Mouse (Mus musculus) kidney, adult 2 months (tissue): ENCODE data around the gene Iqcj. TPM values are rescaled to one million over a fixed set of nuclear protein-coding genes. Genes with fewer than 3 reads are reported as not detected.

ENCODE experiments used
- DNase-seq: peaks from one replicate; pipeline ENCODE4 v3.0.0; 2021
- H3K27ac ChIP-seq: fragments of 200-500 bp; 2 replicates; pipeline ENCODE4 v1.5.1; 2012; ENCODE audit warnings: low read depth, low read length, control low read depth, inconsistent platforms; ENCODE audit not compliant: insufficient read depth
- H3K27me3 ChIP-seq: fragments of 200-500 bp; replicated peaks from 2 replicates; pipeline ENCODE4 v1.6.1; 2012; ENCODE audit warnings: mild to moderate bottlenecking, moderate library complexity, low read length, inconsistent platforms; ENCODE audit not compliant: control insufficient read depth, insufficient read depth
- H3K36me3 ChIP-seq: fragments of 200-500 bp; 2 replicates; pipeline ENCODE4 v1.6.1; 2012; ENCODE audit warnings: mild to moderate bottlenecking, moderate library complexity, low read length, inconsistent platforms; ENCODE audit not compliant: control insufficient read depth, insufficient read depth
- H3K4me1 ChIP-seq: fragments of 200-500 bp; 2 replicates; pipeline ENCODE4 v1.6.1; 2011; ENCODE audit warnings: low read length; ENCODE audit not compliant: control insufficient read depth, insufficient read depth
- H3K4me3 ChIP-seq: fragments of 200-500 bp; 2 replicates; pipeline ENCODE4 v1.5.1; 2011; ENCODE audit warnings: mild to moderate bottlenecking, low read depth, low read length, control low read depth; ENCODE audit not compliant: insufficient read depth
- CTCF ChIP-seq: fragments of 200-500 bp; conservative IDR thresholded peaks from 2 replicates; pipeline ENCODE4 v1.5.1; 2011; ENCODE audit warnings: low read depth, mild to moderate bottlenecking, control low read depth, low read length, moderate library complexity, mixed read lengths; ENCODE audit not compliant: insufficient read depth, insufficient read length
- POLR2A ChIP-seq: fragments of 200-500 bp; IDR thresholded peaks from one replicate; pipeline ENCODE4 v1.6.1; 2011; ENCODE audit warnings: low read depth, low read length, control low read depth
- WGBS: fragments of 180-500 bp; shearing (Covaris S2); methylation state at CpG from one replicate; pipeline ENCODE4 v1.1.7; 2018; 5-methylcytosine and 5-hydroxymethylcytosine counted together
- polyA plus RNA-seq: library from polyadenylated mRNA; depleted of rRNA; stranded (reverse); fragments of >200 nt; gene quantifications from 2 replicates; pipeline ENCODE4 v1.2.3, GENCODE M21; 2012

Gene Iqcj
- polyA plus RNA-seq, 1 experiment, result not detected

DNA sequence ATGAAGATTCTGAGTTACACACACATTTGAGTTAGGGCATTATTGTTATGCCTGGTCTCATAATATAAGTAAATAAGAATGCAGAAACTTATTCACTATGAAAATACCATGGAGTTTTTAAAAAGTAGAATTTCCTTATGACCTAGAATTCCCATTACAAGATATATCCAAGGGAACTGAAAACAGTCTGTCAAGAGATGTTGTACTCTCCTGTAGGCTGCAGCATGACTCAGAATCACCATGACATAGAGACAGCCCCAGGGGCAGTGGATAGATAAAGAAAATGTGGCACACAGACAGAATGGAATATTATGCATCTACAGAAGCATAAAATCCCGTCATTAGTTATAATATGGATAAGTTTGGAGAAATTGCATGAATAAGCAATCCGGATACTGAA is 150.9 kb downstream of the Iqcj start:
- Histone ChIP-seq H3K27ac (no peak overlapping the region), H3K4me3 (no peak overlapping the region), H3K27me3 (no peaks in the 10 kb centered on the region), H3K36me3 (no peaks in the 10 kb centered on the region), H3K4me1 (no peaks in the 10 kb centered on the region)
- no peak for DNase-seq
- 89% methylated on average over 2 of the region's 2 CpGs for WGBS
- no peak for TF ChIP-seq POLR2A
- no peak for TF ChIP-seq CTCF

DNA sequence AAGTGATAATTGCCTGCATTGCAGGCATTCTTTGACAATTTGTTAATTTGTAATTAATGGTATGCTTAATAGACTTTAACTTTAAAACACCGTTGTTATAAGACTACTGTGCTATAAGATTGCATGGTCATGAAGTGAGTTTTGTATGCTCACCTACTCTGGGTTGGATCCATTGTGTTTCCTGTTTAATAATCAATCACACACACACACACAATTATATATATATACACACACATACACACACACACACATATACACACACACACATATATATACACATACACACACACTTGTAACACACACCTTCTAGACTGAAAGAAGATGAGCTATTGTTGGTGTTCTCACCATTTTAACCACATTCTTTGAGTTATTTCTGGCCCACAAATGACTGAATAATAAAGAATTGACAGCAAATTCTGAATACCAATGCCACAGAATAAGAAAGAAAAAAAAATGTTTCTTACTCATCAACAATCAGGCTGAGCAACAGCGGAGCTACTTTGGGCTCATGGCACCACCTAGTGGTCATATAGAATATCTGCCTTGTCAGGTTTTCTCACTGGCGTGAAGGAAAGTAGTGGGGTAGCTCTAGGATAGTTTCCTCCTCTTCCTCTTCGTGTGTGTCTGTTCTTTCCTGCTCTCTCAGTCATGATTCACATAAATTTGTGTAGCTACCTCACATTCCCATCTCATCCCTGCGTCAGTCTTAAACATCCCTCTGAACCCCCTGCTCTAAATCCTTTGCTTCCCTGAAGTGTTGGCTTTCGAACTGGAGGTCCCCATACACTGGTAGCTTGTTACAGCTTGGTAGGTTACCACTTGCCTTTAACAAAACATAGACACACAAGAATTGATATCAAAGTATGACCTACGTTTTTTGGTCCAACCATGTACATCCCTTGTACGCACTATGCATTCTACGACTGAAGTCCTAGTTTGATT is 153.7 kb downstream of the Iqcj start:
- DNase-seq, result peak; percentile 47
- Histone ChIP-seq H3K27me3 (no peaks in the 10 kb centered on the region), H3K36me3 (no peaks in the 10 kb centered on the region), H3K4me3 (no peak overlapping the region), H3K27ac (no peak overlapping the region), H3K4me1 (no peaks in the 10 kb centered on the region)
- TF ChIP-seq CTCF (peak; percentile 76), POLR2A (no peak)
- 50% methylated on average over 9 of the region's 9 CpGs for WGBS

GRCm38 (mm10) chr3:68053538-68053937 is 161.5 kb downstream of the Iqcj start:
- Histone ChIP-seq H3K4me3 (no peak overlapping the region), H3K4me1 (no peaks in the 10 kb centered on the region; the same call in 1 of the 2 replicates), H3K27me3 (no peaks in the 10 kb centered on the region), H3K36me3 (no peaks in the 10 kb centered on the region), H3K27ac (no peak overlapping the region)
- TF ChIP-seq CTCF (no peak), POLR2A (no peak)
- WGBS, result 47% methylated on average over 2 of the region's 2 CpGs
- DNase-seq, result peak; percentile 33

GRCm38 (mm10) chr3:68055071-68055470 is 163.1 kb downstream of the Iqcj start:
- H3K4me3 ChIP-seq, result no peak overlapping the region
- 54% methylated on average over 13 of the region's 13 CpGs for WGBS
- TF ChIP-seq CTCF, result no peak
- no peak for TF ChIP-seq POLR2A
- no peaks in the 10 kb centered on the region; the same call in 1 of the 2 replicates for H3K4me1 ChIP-seq
- no peaks in the 10 kb centered on the region for H3K27me3 ChIP-seq
- DNase-seq, result no peak
- no peak overlapping the region for H3K27ac ChIP-seq
- H3K36me3 ChIP-seq, result no peaks in the 10 kb centered on the region

GRCm38 (mm10) chr3:68056373-68057275 is 164.6 kb downstream of the Iqcj start:
- TF ChIP-seq POLR2A (no peak), CTCF (peak; percentile 83)
- WGBS, result 39% methylated on average over 23 of the region's 23 CpGs
- no peaks in the 10 kb centered on the region for H3K36me3 ChIP-seq
- H3K27ac ChIP-seq, result peak overlapping the region; percentile 24; the same call in 1 of the 2 replicates
- H3K4me1 ChIP-seq, result no peaks in the 10 kb centered on the region; the same call in 1 of the 2 replicates
- peak overlapping the region; percentile 53 for H3K4me3 ChIP-seq
- DNase-seq, result peak; percentile 82
- no peaks in the 10 kb centered on the region for H3K27me3 ChIP-seq

- peak; percentile 34 for DNase-seq
- no peak for TF ChIP-seq POLR2A
- peak; percentile 65; the same call in 1 of the 2 replicates for TF ChIP-seq CTCF
- Histone ChIP-seq H3K27ac (no peak overlapping the region), H3K4me3 (no peak overlapping the region), H3K4me1 (no peaks in the 10 kb centered on the region; the same call in 1 of the 2 replicates), H3K27me3 (no peaks in the 10 kb centered on the region), H3K36me3 (no peaks in the 10 kb centered on the region)
- 56% methylated on average over 2 of the region's 2 CpGs for WGBS
Observed at GRCm38 (mm10) chr3:68059162-68059800, 167.3 kb downstream of the Iqcj start.

GRCm38 (mm10) chr3:68064731-68065130 is 172.7 kb downstream of the Iqcj start, which contains the start of gene Schip1:
Gene Schip1, plus strand, starts transcription at chr3:68064802.
- Histone ChIP-seq H3K27ac (no peak within 1 kb of the TSS), H3K4me3 (no peak within 1 kb of the TSS), H3K27me3 (no peaks in the 10 kb centered on the region; the same call in 1 of the 2 replicates), H3K4me1 (no peaks in the 10 kb centered on the region), H3K36me3 (no peaks in the 10 kb centered on the region)
- 16% methylated on average over 12 of the region's 12 CpGs for WGBS
- DNase-seq, result peak; percentile 54
- TF ChIP-seq POLR2A (no peak), CTCF (no peak)
